Mouse (Mus musculus): ENCODE results near the gene Hspb9. TPM values are rescaled to one million over a fixed set of nuclear protein-coding genes. Genes with fewer than 3 reads are reported as not detected.
A peak's percentile ranks its signal among the peaks of the same experiment; 100 is the strongest.

The Hspb9 gene
- polyA plus RNA-seq, 1 experiment from 2014 or later, result 0.19 TPM

DNA sequence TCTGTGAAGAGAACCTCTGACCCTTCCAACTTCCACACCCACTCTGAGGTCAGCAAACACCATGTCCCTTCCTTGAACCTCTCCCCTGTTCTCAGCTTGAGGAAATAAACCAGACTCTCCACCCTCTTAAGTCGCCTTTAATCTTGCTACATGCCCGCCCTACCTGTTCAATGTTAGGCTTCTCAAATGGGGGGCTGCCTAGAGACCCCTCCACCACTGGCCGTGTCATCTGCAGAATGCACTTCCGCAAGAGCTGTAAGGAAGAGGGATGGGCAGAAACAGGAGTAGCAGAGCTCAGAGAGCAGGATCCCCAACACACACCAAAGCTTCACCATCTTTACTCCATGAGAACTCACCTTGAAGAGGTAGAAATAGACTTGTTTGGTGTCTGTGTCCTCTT, 2.7 kb upstream of the Hspb9 start:
- Histone ChIP-seq H3K4me1 (peaks cover 45% of the 10 kb centered on the region), H3K4me3 (no peak overlapping the region), H3K27ac (no peak overlapping the region), H3K27me3 (ENCODE audit: insufficient read depth, poor library complexity, severe bottlenecking) (no peaks in the 10 kb centered on the region), H3K9me3 (no peaks in the 10 kb centered on the region), H3K36me3 (peaks cover 62% of the 10 kb centered on the region)
- DNase-seq (ENCODE audit: low spot score), result no peak
- WGBS, result 81% methylated on average over 4 of the region's 4 CpGs

DNA sequence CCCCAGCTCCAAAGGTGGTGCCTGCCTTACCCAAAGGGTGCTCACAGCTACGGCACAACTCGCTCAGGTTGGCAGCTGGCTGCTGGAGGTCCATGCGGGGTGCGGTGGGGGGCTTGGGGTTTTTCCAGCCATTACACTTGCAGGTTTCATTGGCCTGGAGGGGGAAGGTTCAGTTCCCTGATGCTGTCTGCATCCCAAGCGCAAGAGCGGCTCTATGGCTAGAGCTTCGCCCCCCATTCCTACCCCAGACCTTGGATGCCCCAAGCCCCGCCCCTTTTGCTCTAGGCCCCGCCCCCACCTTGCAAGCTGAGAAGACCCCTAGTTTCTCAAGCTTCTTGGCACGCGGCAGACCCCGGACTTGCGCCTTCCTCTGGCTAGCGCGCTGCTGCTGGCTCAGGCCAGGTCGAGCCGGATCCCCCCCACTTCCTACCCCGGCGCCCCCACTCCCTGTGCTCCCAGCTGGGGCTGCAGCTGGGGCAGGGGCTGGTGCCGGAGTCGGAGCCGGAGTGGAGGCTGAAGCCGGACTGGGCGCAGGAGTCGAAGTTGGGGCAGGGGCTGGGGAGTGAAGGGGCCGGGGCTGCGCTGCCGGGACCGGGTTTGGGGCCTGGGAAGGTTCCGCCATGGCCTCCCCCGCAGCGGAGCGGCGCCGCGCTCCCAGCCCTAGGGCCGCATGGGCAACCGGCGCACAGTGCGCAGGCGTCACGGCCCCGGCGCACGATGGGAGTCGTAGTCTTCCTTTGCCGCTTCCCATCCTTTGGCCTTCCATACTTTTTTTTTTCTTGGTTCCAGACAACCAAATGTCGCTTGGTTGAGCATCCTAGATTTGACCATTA, 1.7 kb upstream of the Hspb9 start, which contains the start of gene Kat2a:
TSS of gene Kat2a (minus strand) at position 683 of the 833 bp plus-strand sequence.
- no peaks in the 10 kb centered on the region for H3K9me3 ChIP-seq
- peak within 1 kb of the TSS; percentile 99 for H3K4me3 ChIP-seq
- DNase-seq (ENCODE audit: low spot score), result peak; percentile 84
- H3K27me3 ChIP-seq (ENCODE audit: insufficient read depth, poor library complexity, severe bottlenecking), result no peaks in the 10 kb centered on the region
- WGBS, result 4% methylated on average over 46 of the region's 48 CpGs
- peaks cover 45% of the 10 kb centered on the region for H3K4me1 ChIP-seq
- H3K36me3 ChIP-seq, result peaks cover 62% of the 10 kb centered on the region
- H3K27ac ChIP-seq, result peak within 1 kb of the TSS; percentile 98

- no peak for DNase-seq (ENCODE audit: low spot score)
- Histone ChIP-seq H3K4me1 (peaks cover 45% of the 10 kb centered on the region), H3K27me3 (ENCODE audit: insufficient read depth, poor library complexity, severe bottlenecking) (no peaks in the 10 kb centered on the region), H3K4me3 (peak overlapping the region; percentile 56), H3K9me3 (no peaks in the 10 kb centered on the region), H3K27ac (peak overlapping the region; percentile 87), H3K36me3 (peaks cover 62% of the 10 kb centered on the region)
- 63% methylated on average over 4 of the region's 4 CpGs for WGBS
Observed at GRCm38 (mm10) chr11:100713174-100713573, 476 bp upstream of the Hspb9 start.

DNA sequence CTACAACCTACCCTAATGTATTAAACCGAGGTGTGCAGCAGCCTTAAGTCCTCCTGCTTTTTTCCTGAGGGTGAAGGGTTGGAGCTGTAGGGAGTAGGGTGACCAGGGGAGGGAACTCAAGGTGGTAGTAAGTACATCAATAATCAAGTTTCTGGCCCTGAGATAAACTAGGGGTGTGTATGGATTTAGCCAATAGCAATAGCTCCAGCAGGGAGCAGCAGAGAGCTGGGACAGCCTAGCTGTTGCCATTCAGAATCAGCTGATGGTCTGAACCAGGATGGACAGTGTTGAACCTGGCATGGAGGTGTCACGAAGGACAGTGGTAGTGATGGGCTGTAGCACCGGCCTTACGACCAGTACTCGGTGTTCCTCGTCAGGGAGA, 875 bp downstream of the Hspb9 start:
- Histone ChIP-seq H3K4me1 (peaks cover 45% of the 10 kb centered on the region), H3K27ac (peak overlapping the region; percentile 87), H3K4me3 (peak overlapping the region; percentile 56), H3K36me3 (peaks cover 62% of the 10 kb centered on the region), H3K27me3 (ENCODE audit: insufficient read depth, poor library complexity, severe bottlenecking) (no peaks in the 10 kb centered on the region), H3K9me3 (no peaks in the 10 kb centered on the region)
- WGBS, result 44% methylated on average over 6 of the region's 6 CpGs
- DNase-seq (ENCODE audit: low spot score), result peak; percentile 87

- no peaks in the 10 kb centered on the region for H3K9me3 ChIP-seq
- no peak overlapping the region for H3K4me3 ChIP-seq
- WGBS, result 92% methylated on average over 6 of the region's 6 CpGs
- H3K4me1 ChIP-seq, result peaks cover 49% of the 10 kb centered on the region
- H3K36me3 ChIP-seq, result peaks cover 63% of the 10 kb centered on the region
- no peak overlapping the region for H3K27ac ChIP-seq
- DNase-seq (ENCODE audit: low spot score), result no peak
- no peaks in the 10 kb centered on the region for H3K27me3 ChIP-seq (ENCODE audit: insufficient read depth, poor library complexity, severe bottlenecking)
Observed at GRCm38 (mm10) chr11:100714948-100715347, 1.3 kb downstream of the Hspb9 start.

DNA sequence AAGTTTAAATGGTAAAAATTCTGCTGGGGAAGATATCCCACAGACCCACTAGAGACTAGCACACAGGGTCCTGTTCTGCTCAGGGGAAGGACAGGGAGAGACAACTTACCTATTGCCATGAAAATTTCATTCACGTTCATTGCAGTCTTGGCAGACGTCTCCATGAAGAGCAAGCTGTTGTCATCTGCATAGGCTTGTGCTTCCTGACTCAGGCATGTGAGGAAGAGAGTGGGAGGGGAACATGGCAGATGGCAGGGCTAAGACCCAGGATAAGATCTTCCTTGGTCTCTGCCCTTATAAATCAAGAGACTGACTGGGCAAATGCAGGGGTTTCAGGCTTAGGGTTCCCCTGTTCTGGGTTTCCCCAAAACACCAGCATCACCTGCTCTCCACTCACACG, 3.0 kb downstream of the Hspb9 start:
- peaks cover 53% of the 10 kb centered on the region for H3K36me3 ChIP-seq
- 86% methylated on average over 3 of the region's 3 CpGs for WGBS
- H3K9me3 ChIP-seq, result no peaks in the 10 kb centered on the region
- peaks cover 50% of the 10 kb centered on the region for H3K4me1 ChIP-seq
- no peak overlapping the region for H3K4me3 ChIP-seq
- H3K27ac ChIP-seq, result no peak overlapping the region
- DNase-seq (ENCODE audit: low spot score), result no peak
- no peaks in the 10 kb centered on the region for H3K27me3 ChIP-seq (ENCODE audit: insufficient read depth, poor library complexity, severe bottlenecking)

GRCm38 (mm10) chr11:100718462-100718861, 4.8 kb downstream of the Hspb9 start:
- H3K27me3 ChIP-seq (ENCODE audit: insufficient read depth, poor library complexity, severe bottlenecking), result no peaks in the 10 kb centered on the region
- DNase-seq (ENCODE audit: low spot score), result no peak
- H3K4me3 ChIP-seq, result no peak overlapping the region
- no peak overlapping the region for H3K27ac ChIP-seq
- peaks cover 53% of the 10 kb centered on the region for H3K36me3 ChIP-seq
- WGBS, result 92% methylated on average over 7 of the region's 7 CpGs
- no peaks in the 10 kb centered on the region for H3K9me3 ChIP-seq
- peaks cover 49% of the 10 kb centered on the region for H3K4me1 ChIP-seq

DNA sequence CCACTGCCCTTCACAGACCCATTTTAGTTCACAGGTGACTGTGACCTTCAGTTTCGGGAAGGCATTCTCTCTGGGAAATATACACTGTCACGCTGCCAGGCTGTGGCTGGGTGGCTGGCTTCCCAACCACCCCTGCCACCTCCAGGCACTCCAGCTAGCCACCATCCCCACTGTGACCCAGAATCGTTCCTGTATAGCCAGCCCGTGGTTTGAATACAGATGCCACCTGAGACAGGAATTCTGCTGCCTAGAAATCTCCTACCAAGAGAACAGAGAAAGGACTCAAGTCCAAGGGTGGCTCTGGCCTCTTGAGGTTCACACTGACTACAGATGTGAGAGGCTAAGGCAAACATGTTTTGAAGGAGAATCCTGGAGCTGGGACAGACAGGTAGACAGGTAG, 5.2 kb downstream of the Hspb9 start:
- Histone ChIP-seq H3K36me3 (peaks cover 53% of the 10 kb centered on the region), H3K9me3 (no peaks in the 10 kb centered on the region), H3K4me1 (peaks cover 45% of the 10 kb centered on the region), H3K27me3 (ENCODE audit: insufficient read depth, poor library complexity, severe bottlenecking) (no peaks in the 10 kb centered on the region), H3K27ac (no peak overlapping the region), H3K4me3 (no peak overlapping the region)
- no peak for DNase-seq (ENCODE audit: low spot score)
- 83% methylated on average over 4 of the region's 4 CpGs for WGBS

GRCm38 (mm10) chr11:100719312-100719711, 5.7 kb downstream of the Hspb9 start:
- Histone ChIP-seq H3K36me3 (peaks cover 53% of the 10 kb centered on the region), H3K4me1 (peaks cover 42% of the 10 kb centered on the region), H3K27me3 (ENCODE audit: insufficient read depth, poor library complexity, severe bottlenecking) (no peaks in the 10 kb centered on the region), H3K4me3 (no peak overlapping the region), H3K27ac (no peak overlapping the region), H3K9me3 (no peaks in the 10 kb centered on the region)
- WGBS, result 79% methylated on average over 3 of the region's 3 CpGs
- DNase-seq (ENCODE audit: low spot score), result no peak

- WGBS, result 82% methylated on average over 11 of the region's 11 CpGs
- Histone ChIP-seq H3K4me1 (peaks cover 44% of the 10 kb centered on the region), H3K4me3 (no peak overlapping the region), H3K27me3 (ENCODE audit: insufficient read depth, poor library complexity, severe bottlenecking) (no peaks in the 10 kb centered on the region), H3K36me3 (peaks cover 52% of the 10 kb centered on the region), H3K27ac (no peak overlapping the region), H3K9me3 (no peaks in the 10 kb centered on the region)
- no peak for DNase-seq (ENCODE audit: low spot score)
Observed at GRCm38 (mm10) chr11:100719893-100720292, 6.2 kb downstream of the Hspb9 start.

DNA sequence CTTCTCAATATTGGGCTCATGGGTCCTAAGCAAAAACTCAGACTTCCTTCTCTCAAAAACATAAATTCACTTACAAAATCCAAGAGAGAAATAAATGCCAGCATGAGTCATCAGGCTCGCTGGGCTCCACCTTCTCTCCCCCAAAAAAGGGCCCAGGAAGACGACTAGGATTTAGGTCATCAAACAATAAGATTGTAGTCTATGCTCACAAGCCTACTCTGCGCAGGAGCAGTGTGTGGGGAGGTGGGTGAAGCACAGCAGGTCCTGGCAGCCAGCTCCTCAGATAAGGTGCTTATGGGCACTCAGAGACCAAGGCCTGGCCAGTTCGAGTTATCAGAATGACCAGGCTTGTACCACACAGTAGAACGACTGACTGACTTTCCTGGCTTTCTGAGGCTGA, 6.7 kb downstream of the Hspb9 start:
- Histone ChIP-seq H3K27ac (peak overlapping the region; percentile 56; the same call in 1 of the 2 replicates), H3K4me1 (peaks cover 49% of the 10 kb centered on the region), H3K27me3 (ENCODE audit: insufficient read depth, poor library complexity, severe bottlenecking) (no peaks in the 10 kb centered on the region), H3K4me3 (no peak overlapping the region), H3K36me3 (peaks cover 47% of the 10 kb centered on the region), H3K9me3 (no peaks in the 10 kb centered on the region)
- no peak for DNase-seq (ENCODE audit: low spot score)
- 55% methylated on average over 5 of the region's 5 CpGs for WGBS

DNA sequence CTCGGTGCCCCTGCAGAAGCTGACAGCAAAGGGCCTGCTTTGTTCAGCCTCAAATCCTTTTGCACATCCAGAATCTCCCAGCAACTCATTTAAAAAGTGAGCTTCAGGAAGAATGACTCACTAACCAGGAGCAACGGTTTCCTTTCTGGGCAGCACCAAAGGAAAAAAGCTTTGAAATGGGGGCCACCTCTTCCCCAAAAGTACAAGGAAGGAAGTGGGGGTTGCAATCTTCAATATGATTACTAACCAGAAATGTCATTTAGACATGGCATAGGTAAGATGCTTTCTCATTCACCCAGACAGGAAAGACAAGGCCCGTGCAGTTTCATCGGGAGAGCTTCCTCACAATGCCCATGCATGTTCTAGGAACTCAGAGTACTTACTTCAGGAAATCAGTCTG, 7.6 kb downstream of the Hspb9 start:
- peak overlapping the region; percentile 56 for H3K27ac ChIP-seq
- H3K4me3 ChIP-seq, result no peak overlapping the region
- no peak for DNase-seq (ENCODE audit: low spot score)
- peaks cover 38% of the 10 kb centered on the region for H3K36me3 ChIP-seq
- H3K9me3 ChIP-seq, result no peaks in the 10 kb centered on the region
- H3K27me3 ChIP-seq (ENCODE audit: insufficient read depth, poor library complexity, severe bottlenecking), result no peaks in the 10 kb centered on the region
- H3K4me1 ChIP-seq, result peaks cover 53% of the 10 kb centered on the region
- WGBS, result 53% methylated on average over 4 of the region's 4 CpGs

DNA sequence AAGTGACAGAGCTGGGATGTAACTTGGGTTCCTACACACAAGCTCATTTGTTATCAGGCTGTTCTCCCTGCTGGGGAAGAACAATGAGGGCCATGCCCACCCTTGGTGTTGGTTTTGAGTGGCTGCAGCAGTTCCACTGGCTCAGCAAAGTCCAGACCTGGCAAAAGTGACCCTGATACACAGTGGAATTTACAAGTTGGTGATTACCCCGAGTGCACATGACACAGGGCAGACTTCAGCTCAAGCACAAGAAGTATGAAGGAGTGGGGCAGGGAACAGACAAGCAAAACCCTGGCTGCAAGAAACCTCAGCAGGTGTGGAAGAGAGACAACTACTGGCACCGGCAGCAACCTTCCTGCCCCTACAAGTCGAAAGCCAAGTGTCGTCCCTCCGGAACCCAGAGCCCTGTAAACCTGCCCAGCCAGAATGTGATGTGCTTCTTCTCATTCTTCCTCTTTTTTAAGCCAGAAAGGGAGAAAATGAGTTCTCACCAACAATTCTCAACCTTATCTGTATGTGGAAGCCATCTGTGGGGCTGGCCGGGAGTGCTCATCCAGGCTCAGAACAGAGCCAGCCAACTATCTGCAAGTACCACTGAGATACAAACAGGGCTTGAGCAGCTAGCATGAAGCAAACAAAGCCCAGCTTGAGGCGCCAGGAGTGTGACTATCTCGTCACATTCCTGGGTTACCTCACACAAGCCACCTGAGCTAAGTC, 8.3 kb downstream of the Hspb9 start:
- peaks cover 53% of the 10 kb centered on the region for H3K4me1 ChIP-seq

More for the DNA sequence above, 8.3 kb downstream of the Hspb9 start:
- 42% methylated on average over 8 of the region's 8 CpGs for WGBS
- Histone ChIP-seq H3K27me3 (ENCODE audit: insufficient read depth, poor library complexity, severe bottlenecking) (no peaks in the 10 kb centered on the region), H3K9me3 (no peaks in the 10 kb centered on the region), H3K27ac (peak overlapping the region; percentile 56), H3K36me3 (peaks cover 31% of the 10 kb centered on the region), H3K4me3 (peak overlapping the region; percentile 12)
- DNase-seq (ENCODE audit: low spot score), result no peak
